Mouse (Mus musculus) granulocyte monocyte progenitor cell, adult 5-6 weeks (primary cell): ENCODE measurements around the gene Klhl34. TPM values are rescaled to one million over a fixed set of nuclear protein-coding genes. Genes with fewer than 3 reads are reported as not detected.

Source experiments
- ATAC-seq: replicated peaks from 2 replicates; pipeline ENCODE4 v1.8.0; 2016; ENCODE audit warnings: mild to moderate bottlenecking, moderate TSS enrichment, inconsistent platforms; ENCODE audit not compliant: poor library complexity, severe bottlenecking
- total RNA-seq, 2 experiments: library from RNA; stranded (forward) in 1 of 2; stranded (reverse) in 1 of 2; fragments of 200-712, 200-1000 nt in 1 of 2; fragments of >200 nt in 1 of 2; fragmentation: Nextera tagmentation in 1 of 2; gene quantifications; 2 replicates each; pipeline ENCODE4 v1.2.3; 2014 to 2017

Gene Klhl34
- not detected in 2 replicates for total RNA-seq (2014; fragmentation: Nextera tagmentation)
- not detected in 2 replicates for total RNA-seq (2017)

DNA sequence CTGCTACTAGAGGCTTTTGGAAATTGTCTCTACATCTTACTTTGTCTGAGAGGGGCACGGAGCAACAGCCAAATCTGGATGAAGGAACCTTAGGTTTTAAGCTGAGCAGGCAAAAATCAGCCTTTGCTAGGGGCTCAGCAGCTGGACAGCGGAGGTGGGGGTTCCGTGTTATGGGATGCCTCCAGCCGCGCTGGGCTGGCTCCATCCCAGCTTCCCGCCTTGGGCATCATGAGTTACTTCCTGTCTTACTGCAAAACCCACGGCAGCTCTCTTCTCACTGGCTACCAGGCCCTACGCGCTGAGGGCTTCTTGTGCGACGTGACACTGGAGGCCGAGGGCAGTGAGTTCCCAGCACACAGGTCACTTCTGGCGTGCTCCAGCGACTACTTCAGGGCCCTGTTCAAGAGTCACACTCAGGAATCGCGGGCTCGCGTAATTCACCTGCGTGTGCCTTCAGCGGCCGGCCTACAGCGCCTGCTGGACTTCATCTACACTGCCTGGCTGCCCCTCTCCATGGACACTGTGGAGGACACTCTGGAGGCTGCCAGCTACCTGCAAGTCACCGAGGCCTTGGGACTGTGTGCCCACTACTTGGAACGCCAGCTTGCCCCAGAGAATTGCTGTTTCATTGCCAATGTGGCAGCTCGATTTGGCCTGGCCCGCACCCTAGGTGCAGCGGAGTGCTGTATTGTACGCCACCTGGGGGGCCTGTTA, at the start of gene Klhl34:
TSS of gene Klhl34 (plus strand) at position 229 of the 714 bp plus-strand sequence.
- ATAC-seq, result peak; percentile 74

DNA sequence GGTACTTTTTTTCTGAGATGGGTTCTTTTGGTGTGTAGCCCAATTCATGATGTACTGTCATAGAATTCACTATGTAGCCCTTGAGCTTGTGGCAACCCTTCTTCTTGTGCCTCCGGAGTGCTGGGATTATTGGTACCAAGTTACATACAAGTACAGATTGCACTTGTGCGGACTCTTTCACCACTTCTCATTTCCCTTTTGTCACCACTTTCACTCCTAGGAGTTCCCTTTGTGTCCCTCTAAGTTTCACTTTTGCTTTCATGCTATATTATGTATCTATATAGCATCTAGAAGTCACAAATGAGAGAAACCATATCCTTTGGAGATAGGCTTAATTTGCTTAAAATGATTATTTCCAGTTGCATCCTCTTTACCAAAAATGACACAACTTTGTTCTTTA, 16.6 kb upstream of the Klhl34 start:
- ATAC-seq, result peak; percentile 100

DNA sequence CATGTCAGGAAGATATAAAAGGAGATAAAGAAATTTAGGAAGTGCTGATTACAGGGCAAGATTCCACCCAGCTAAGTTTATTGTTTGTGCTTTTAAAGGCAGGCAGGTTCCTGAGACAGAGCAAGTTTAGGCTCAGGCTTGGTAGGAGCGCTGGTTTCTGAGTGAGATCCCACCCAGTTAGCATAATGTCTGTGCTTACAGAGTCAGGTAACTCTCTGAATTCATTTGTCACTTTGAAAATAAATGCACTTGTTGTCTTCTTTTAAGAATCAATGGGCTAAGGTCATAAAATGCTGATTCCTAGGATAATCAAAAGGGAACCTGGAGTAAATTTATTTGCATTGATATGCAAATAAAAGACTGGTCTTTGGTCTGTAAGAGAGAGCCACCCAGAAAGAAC, 8.5 kb upstream of the Klhl34 start:
- ATAC-seq, result no peak

DNA sequence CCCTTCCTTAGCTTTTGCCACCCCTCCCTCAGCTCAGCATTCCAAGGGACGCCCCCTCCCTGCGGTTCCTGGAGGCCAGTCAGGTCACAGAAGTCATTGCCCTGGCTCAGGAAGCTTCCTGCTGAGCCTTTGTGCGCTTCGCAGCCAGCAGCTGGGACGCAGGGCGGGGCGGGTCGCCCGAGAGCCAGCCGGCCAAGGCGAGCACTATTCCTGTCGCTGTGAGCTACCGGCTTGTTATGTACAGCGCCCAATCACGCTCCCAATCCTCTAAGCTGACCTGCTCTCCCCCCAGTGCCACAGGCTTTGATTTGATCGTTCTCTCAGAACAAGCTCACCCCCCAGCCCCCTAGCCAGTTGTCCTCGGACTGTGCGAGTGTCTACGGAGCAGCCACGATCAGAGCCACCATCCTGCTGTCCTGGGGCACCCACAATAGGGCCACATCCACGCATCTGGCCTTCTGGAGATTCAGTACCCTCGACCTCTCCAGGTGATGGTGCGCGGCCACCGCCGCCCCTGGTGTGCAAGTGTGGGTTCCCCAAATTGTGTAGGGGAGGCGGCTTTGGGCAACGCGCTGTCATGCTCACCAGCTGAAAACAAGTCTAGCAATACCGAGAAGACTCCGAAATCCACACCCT, 546 bp upstream of the Klhl34 start:
- peak; percentile 42 for ATAC-seq

DNA sequence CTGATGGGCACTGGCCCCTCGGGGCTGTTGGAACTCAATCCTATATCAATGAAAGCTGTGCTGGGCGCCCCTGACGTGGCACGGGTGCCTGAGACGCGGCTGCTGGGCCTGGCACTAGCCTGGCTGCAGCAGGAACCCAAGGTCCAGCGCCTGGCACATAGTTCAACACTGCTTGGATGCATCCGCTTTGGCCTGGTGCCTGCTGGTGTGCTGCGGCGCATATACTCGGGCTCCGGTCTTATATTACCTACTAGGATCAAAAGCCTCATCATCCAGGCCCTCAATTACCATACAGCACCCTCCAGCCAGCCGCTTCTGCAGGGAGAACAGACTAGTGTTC, 656 bp downstream of the Klhl34 start:
- no peak for ATAC-seq

DNA sequence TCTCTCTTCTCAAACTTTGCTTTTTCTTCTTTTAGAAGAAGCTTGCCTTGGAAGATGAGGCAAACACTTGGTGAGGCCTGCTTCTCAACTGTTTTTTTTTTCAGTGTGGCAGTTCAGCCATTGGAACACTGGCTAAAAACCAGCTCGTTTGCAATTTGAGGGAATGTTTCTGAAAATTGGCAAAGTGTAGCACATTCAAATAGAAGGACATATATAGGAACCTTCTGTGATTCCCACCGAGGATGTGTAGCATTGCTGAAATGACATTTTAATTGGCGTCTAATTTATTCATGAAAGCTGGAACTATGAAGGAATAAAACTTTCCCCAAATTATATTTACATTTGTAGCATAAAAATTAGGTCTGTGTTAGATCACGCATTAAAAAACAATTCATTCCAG, 11.7 kb downstream of the Klhl34 start:
- ATAC-seq, result no peak

Other genes with a start within 250 kb of the Klhl34 start
- gene Yy2, start 249.4 kb upstream of the Klhl34 start, total RNA-seq (2014; fragmentation: Nextera tagmentation), result 3.8 and 6.2 TPM in 2 replicates
- gene Yy2, start 249.4 kb upstream of the Klhl34 start, total RNA-seq (2017), result 1.5 and 4.5 TPM in 2 replicates
- gene Mbtps2, start 219.7 kb upstream of the Klhl34 start, total RNA-seq (2014; fragmentation: Nextera tagmentation), result 24.0 and 28.6 TPM in 2 replicates
- 16.3 and 16.9 TPM in 2 replicates for gene Mbtps2, start 219.7 kb upstream of the Klhl34 start, total RNA-seq (2017)
- gene Smpx, start 119.5 kb upstream of the Klhl34 start, total RNA-seq (2014; fragmentation: Nextera tagmentation), result not detected in 2 replicates
- gene Smpx, start 119.5 kb upstream of the Klhl34 start, total RNA-seq (2017), result not detected in 2 replicates
- gene Cnksr2, start 224.9 kb downstream of the Klhl34 start, total RNA-seq (2014; fragmentation: Nextera tagmentation), result not detected in 2 replicates
- gene Cnksr2, start 224.9 kb downstream of the Klhl34 start, total RNA-seq (2017), result not detected in 2 replicates